Mouse (Mus musculus) inflammation-experienced regulatory T-cells (primary cell): ENCODE measurements around the gene Gm14401. TPM values are rescaled to one million over a fixed set of nuclear protein-coding genes. Genes with fewer than 3 reads are reported as not detected.

Experiments used
- polyA plus RNA-seq, 2 experiments: library from polyadenylated mRNA; unstranded; fragments of 100-300 nt; shearing (Covaris generic); gene quantifications; one replicate each; pipeline ENCODE4 v1.2.1; 2017

Gm14401 gene
- under 1 TPM in 1 of 2 experiments, not detected in 1; 0.61 TPM for polyA plus RNA-seq

GRCm38 (mm10) chr2:177073432-177074423 lies at the start of gene Gm14401:
Gene Gm14401, plus strand, starts transcription at chr2:177074320.

Other genes starting within 250 kb of the Gm14401 start
- not detected for gene Gm14408, start 243.2 kb upstream of the Gm14401 start, polyA plus RNA-seq
- gene Gm14296, start 146.5 kb upstream of the Gm14401 start, polyA plus RNA-seq = 1 to 10 TPM; 2.4 to 3.3 TPM
- 1 to 10 TPM in 1 of 2 experiments, under 1 TPM in 1; 0.49 to 2.4 TPM for gene Gm14419, start 73.4 kb upstream of the Gm14401 start, polyA plus RNA-seq
- gene Gm14410, start 132.1 kb downstream of the Gm14401 start, polyA plus RNA-seq = 1 to 10 TPM; 4.5 to 7.8 TPM
- not detected for gene Gm14409, start 192.7 kb downstream of the Gm14401 start, polyA plus RNA-seq
- gene Gm14412, start 250.0 kb downstream of the Gm14401 start, polyA plus RNA-seq = not detected